Mouse (Mus musculus) olfactory bulb, adult 2 months (tissue): ENCODE measurements at regions not wholly inside any gene's neighbourhood (a gene's known extent, or its start where the extent isn't known, plus 50 kb on each side); places are given as distances from the start of the nearest gene placed in this dataset.

ENCODE experiments used
- CTCF ChIP-seq: fragments of 200-500 bp; IDR thresholded peaks from 2 replicates; pipeline ENCODE4 v1.5.1; 2012; ENCODE audit warnings: low read depth, mild to moderate bottlenecking, low read length, moderate library complexity; ENCODE audit not compliant: insufficient read depth
- POLR2A ChIP-seq: fragments of 200-500 bp; IDR thresholded peaks from 2 replicates; pipeline ENCODE4 v1.6.1; 2012; ENCODE audit warnings: mild to moderate bottlenecking, low read depth, low read length, moderate library complexity; ENCODE audit not compliant: insufficient read depth

- TF ChIP-seq CTCF = no peak
- no peak for TF ChIP-seq POLR2A
These were observed 126.5 kb downstream of the Tmem161b start for GRCm38 (mm10) chr13:84348701-84348975.
